Mouse (Mus musculus): ENCODE data around the gene Apaf1. TPM values are rescaled to one million over a fixed set of nuclear protein-coding genes. Genes with fewer than 3 reads are reported as not detected.

Apaf1 gene
- polyA plus RNA-seq, 1 experiment from 2014 or later = 26.9 TPM

DNA sequence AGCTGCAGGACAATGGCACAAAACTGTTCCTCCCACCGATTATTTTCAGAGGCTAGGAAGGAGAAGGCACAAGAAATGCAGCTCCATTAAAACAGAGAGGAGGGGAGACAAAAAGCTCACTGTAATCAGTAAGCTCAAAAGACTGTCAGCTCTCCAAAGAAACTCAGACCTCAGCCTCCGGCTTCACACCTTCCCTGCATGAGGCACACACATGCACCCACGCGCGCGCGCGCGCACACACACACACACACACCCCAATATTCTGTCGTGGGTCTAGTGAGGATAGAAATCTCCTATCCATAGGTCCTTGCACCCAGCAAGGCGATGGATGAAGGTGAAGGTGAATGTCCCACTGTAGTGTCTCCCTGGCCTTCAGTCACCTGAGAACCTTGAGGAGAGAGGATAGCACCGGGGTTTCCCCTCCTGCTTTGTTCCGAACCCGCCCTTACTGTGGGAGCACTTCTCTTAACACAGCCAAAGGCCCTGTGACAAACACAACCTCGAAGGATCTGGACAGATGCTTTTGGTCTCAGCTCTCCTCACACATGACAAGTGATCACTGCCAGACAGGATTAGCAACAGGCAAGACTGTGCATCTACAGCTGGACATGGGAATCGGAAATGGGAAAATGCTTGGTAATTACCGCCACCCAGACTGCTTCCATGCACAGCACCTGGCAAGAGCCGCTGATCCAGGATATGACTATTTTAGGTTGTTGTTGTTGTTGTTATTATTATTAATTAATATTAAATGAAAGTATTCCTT is 134.8 kb downstream of the Apaf1 start:
- no peaks in the 10 kb centered on the region for H3K36me3 ChIP-seq (ENCODE audit: insufficient read depth)
- no peak for TF ChIP-seq CTCF (IDR thresholded peaks at IDR 0.05; ENCODE audit: low read depth)
- no peaks in the 10 kb centered on the region for H3K4me1 ChIP-seq (ENCODE audit: insufficient read depth)
- H3K4me3 ChIP-seq (ENCODE audit: low read depth, low read length) = no peak overlapping the region
- ATAC-seq (ENCODE audit: insufficient read depth) (no peak), DNase-seq (no peak)
- no peak overlapping the region for H3K4me2 ChIP-seq
- H3K27ac ChIP-seq (ENCODE audit: low read depth) = no peak overlapping the region
- no peak overlapping the region for H3K9ac ChIP-seq
- WGBS = 89% methylated on average over 18 of the region's 18 CpGs
- H3K9me3 ChIP-seq (ENCODE audit: low read depth, low read length) = no peaks in the 10 kb centered on the region
- no peaks in the 10 kb centered on the region for H3K27me3 ChIP-seq (ENCODE audit: insufficient read depth, low read length)

DNA sequence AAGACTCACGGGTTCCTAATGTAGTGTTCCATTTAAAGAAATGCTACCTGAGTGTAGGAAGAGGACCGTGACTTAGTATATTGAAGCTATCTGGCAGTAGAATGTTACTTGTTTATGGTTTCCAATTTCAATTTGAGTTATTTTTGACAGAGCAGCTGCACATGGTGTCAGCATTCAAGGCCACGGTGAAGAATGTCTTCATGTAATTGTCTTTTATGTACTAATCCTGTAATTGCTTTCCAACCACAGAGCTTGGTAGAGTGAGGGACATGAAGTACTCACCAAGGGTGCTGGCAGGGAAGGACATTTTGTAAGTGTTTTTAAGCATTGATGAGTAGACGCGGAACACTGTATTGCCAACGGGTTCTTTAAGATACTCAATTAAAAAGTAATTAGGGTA is 135.5 kb downstream of the Apaf1 start:
- DNase-seq = no peak
- TF ChIP-seq CTCF (IDR thresholded peaks at IDR 0.05; ENCODE audit: low read depth) = no peak

DNA sequence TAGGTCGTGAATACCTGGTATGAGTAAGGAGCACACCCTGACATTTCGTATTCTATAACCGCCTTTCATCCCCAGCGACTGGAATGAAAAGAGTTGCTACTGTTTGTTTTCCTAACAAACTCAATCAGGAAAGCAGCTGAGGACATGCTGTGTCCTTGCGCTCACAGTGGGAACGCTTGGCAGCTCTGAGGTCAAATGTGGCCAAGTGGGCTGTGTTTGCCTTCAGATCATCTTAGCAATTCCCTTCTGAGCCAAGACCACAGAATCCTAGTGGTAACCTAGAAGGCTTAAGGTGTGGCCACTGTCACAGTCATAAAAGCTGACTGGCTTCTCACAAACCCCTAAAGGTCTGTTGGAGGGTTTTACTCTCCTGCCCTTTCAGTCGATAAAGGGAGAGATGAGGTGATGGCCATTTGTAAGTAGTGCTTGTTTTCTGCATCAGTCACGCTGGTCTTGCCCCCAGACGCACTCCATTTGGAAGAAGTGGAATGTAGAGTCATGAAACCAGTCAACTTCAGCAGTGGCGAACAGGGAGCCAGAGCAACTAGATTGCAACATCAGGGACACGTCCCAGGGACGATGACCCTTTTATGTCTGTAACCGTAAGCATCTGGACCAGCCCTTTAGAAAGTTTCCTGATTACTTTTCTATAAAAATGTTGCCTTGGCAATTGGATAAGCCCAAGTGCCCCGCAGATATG is 140.4 kb downstream of the Apaf1 start:
- Histone ChIP-seq H3K36me3 (ENCODE audit: insufficient read depth) (no peaks in the 10 kb centered on the region), H3K9me3 (ENCODE audit: low read depth, low read length) (no peaks in the 10 kb centered on the region), H3K4me3 (ENCODE audit: low read depth, low read length) (no peak overlapping the region), H3K27me3 (ENCODE audit: insufficient read depth, low read length) (no peaks in the 10 kb centered on the region), H3K9ac (no peak overlapping the region), H3K27ac (ENCODE audit: low read depth) (no peak overlapping the region), H3K4me1 (ENCODE audit: insufficient read depth) (no peaks in the 10 kb centered on the region), H3K4me2 (no peak overlapping the region)
- DNase-seq (no peak), ATAC-seq (ENCODE audit: insufficient read depth) (no peak)
- no peak for TF ChIP-seq CTCF (IDR thresholded peaks at IDR 0.05; ENCODE audit: low read depth)
- 74% methylated on average over 14 of the region's 14 CpGs for WGBS

More for the DNA sequence above, 135.5 kb downstream of the Apaf1 start:
- WGBS = 87% methylated on average over 6 of the region's 6 CpGs
- no peaks in the 10 kb centered on the region for H3K36me3 ChIP-seq (ENCODE audit: insufficient read depth)
- no peak overlapping the region for H3K4me2 ChIP-seq
- no peaks in the 10 kb centered on the region for H3K9me3 ChIP-seq (ENCODE audit: low read depth, low read length)
- no peaks in the 10 kb centered on the region for H3K4me1 ChIP-seq (ENCODE audit: insufficient read depth)
- H3K9ac ChIP-seq = no peak overlapping the region
- H3K27me3 ChIP-seq (ENCODE audit: insufficient read depth, low read length) = no peaks in the 10 kb centered on the region
- no peak for ATAC-seq (ENCODE audit: insufficient read depth)
- H3K4me3 ChIP-seq (ENCODE audit: low read depth, low read length) = no peak overlapping the region
- no peak overlapping the region for H3K27ac ChIP-seq (ENCODE audit: low read depth)

DNA sequence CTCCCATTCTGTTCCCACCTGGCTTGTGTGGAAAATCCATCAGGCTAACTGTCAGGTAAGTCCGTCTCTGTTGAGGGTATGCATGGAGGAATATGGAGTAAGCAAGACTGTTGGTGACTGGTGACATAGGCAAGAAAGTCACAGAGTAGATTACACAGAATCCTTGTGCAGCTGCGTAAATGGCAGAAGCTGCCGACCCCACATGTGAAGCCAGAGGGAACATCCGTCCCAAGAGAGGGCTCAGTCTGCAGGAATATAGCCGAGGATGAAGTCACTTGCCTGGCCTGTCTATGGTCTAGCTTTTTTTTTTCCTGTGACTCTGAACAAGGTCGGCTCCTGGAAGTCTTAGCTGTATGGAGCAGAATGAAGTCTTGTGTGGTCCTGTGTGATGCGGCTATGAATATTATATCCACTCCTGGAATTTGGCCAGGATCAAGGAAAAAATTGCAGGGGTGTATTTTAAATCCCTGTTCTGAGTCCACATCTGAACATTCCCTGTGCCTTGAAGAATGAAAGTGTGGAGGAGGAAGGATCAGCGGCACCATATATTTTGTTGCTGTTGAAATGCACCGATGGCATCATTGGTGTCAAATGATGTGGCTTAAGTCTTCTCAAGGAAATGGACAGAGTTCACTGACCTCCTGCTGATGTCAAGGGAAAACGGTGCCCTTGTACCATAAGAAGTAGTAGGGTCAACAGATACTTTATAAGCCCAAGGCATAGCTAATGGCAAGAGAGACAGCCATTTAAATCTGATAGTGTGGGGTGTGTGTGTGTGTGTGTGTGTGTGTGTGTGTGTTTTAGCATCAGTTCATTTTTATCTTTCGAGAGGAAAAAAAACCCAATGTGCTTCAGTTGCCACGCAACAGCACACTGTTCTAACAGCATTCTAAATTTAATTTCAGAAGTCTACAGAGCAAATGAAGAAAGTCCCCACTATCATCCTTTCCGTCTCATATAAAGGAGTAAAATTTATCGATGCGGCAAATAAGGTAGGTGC is 141.7 kb downstream of the Apaf1 start:
- DNase-seq (no peak), ATAC-seq (ENCODE audit: insufficient read depth) (no peak)
- Histone ChIP-seq H3K4me3 (ENCODE audit: low read depth, low read length) (no peak overlapping the region), H3K27me3 (ENCODE audit: insufficient read depth, low read length) (no peaks in the 10 kb centered on the region), H3K4me2 (no peak overlapping the region), H3K27ac (ENCODE audit: low read depth) (no peak overlapping the region), H3K4me1 (ENCODE audit: insufficient read depth) (no peaks in the 10 kb centered on the region), H3K9me3 (ENCODE audit: low read depth, low read length) (no peaks in the 10 kb centered on the region), H3K36me3 (ENCODE audit: insufficient read depth) (no peaks in the 10 kb centered on the region), H3K9ac (no peak overlapping the region)
- 69% methylated on average over 15 of the region's 15 CpGs for WGBS
- no peak for TF ChIP-seq CTCF (IDR thresholded peaks at IDR 0.05; ENCODE audit: low read depth)

Other genes with a start within 250 kb of the Apaf1 start
- 48.8 and 51.4 TPM in 2 replicates for gene Ikbip, start 170 bp upstream of the Apaf1 start, polyA plus RNA-seq (2014; fragmentation: Nextera tagmentation; extraction: Ambion mirVana)
- gene Slc25a3, start 41.3 kb upstream of the Apaf1 start, polyA plus RNA-seq (2014; fragmentation: Nextera tagmentation; extraction: Ambion mirVana) = 470 and 474 TPM in 2 replicates
- gene Tmpo, start 98.5 kb upstream of the Apaf1 start, polyA plus RNA-seq (2014; fragmentation: Nextera tagmentation; extraction: Ambion mirVana) = 317 and 337 TPM in 2 replicates

All from lung, embryonic 14.5 days (tissue).